8 mouse cellular contexts compared by ENCODE assay signal in the genomic region with DNA sequence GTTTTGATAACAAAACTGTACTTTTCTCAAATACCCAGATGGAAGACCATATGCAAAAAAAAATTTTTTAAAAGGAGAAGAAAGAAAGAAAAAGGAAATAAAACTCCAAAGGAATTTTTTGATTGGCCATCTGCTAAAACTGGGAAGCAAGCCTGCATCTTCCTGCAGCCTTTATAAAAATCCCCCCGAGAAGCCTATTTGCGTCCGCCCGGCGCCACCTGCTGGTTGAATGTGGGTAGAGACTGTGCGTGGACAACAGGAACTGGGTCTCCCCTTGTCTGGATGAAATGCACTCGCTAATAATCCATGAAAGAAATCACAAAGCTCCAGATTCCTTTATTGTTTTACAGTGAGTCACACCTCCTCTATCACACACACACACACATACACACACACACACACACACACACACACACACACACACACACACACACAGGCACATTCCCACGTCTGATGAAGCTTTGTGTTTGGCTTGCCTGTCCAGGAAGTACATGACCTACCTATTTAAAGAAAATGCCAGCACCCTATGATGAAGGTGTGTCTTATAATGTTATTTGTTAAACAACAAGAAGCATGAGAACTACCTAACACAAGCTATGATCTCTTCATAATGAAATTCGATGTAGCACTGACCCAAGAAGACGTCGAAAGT. TPM values are rescaled to one million over a fixed set of nuclear protein-coding genes. Genes with fewer than 3 reads are reported as not detected.
DNase-seq lines count a peak whose midpoint lies in the region; ATAC-seq and TF ChIP-seq lines count a peak whose summit lies in the region.

No protein-coding gene starts in this region.

- no peaks in the 10 kb centered on the region for H3K9me3 ChIP-seq in kidney, postnatal 0 days (replicated peaks; ENCODE audit: low read length)
- no peaks in the 10 kb centered on the region for H3K9me3 ChIP-seq in liver, embryonic 11.5 days (ENCODE audit: control insufficient read depth, low read length)

- peak; percentile 91 for TF ChIP-seq CTCF in kidney, postnatal 0 days (IDR thresholded peaks at IDR 0.05; ENCODE audit: low read depth)

- no peaks in the 10 kb centered on the region for H3K36me3 ChIP-seq in kidney, postnatal 0 days (ENCODE audit: insufficient read depth, low read length)
- H3K36me3 ChIP-seq in liver, embryonic 11.5 days (ENCODE audit: control insufficient read depth, insufficient read depth, low read length), result no peaks in the 10 kb centered on the region

- H3K4me1 ChIP-seq in kidney, postnatal 0 days (replicated peaks; ENCODE audit: insufficient read depth, low read length), result no peaks in the 10 kb centered on the region
- no peaks in the 10 kb centered on the region for H3K4me1 ChIP-seq in liver, embryonic 11.5 days (replicated peaks; ENCODE audit: control insufficient read depth, insufficient read depth, low read length)

- H3K4me2 ChIP-seq in kidney, postnatal 0 days (ENCODE audit: low read length), result no peak overlapping the region
- H3K4me2 ChIP-seq in liver, embryonic 11.5 days, result no peak overlapping the region

- H3K9ac ChIP-seq in kidney, postnatal 0 days (ENCODE audit: low read depth, low read length), result no peak overlapping the region
- no peak overlapping the region for H3K9ac ChIP-seq in liver, embryonic 11.5 days (ENCODE audit: low read depth, low read length)

- WGBS in kidney, postnatal 0 days, result 32% methylated on average over 11 of the region's 11 CpGs
- 32% methylated on average over 11 of the region's 11 CpGs for WGBS in liver, embryonic 11.5 days

- ATAC-seq in kidney, postnatal 0 days (replicated peaks; ENCODE audit: low FRiP score, low read depth), result 0 out of 2 replicates have a peak, but pooled peaks have one; percentile 46
- no peak for ATAC-seq in liver, embryonic 11.5 days (replicated peaks; ENCODE audit: low FRiP score)

- no peak overlapping the region for H3K4me3 ChIP-seq in kidney, postnatal 0 days (replicated peaks; ENCODE audit: low read depth, low read length)
- no peak overlapping the region for H3K4me3 ChIP-seq in liver, embryonic 11.5 days (ENCODE audit: low read depth, low read length)

- no peaks in the 10 kb centered on the region for H3K27me3 ChIP-seq in kidney, postnatal 0 days (ENCODE audit: insufficient read depth, low read length)
- no peaks in the 10 kb centered on the region for H3K27me3 ChIP-seq in liver, embryonic 11.5 days (replicated peaks; ENCODE audit: control insufficient read depth, insufficient read depth, low read length)

- DNase-seq in spleen, adult 18-20 months, result peak; percentile 31 to 74
- no peak for DNase-seq in spleen, adult 12 weeks (ENCODE audit: low spot score)
- DNase-seq in cerebellum, postnatal 25 days, result peak; percentile 86 to 94
- DNase-seq in gastrocnemius, postnatal 10 days, result peak; percentile 89
- peak; percentile 90 for DNase-seq in kidney, postnatal 0 days (ENCODE audit: low spot score)
- peak; percentile 74 for DNase-seq in liver, embryonic 11.5 days (ENCODE audit: low spot score)
- DNase-seq in ovary, adult 18-20 months (ENCODE audit: low spot score), result peak; percentile 31
- peak; percentile 64 for DNase-seq in thymus, postnatal 0 days (ENCODE audit: low spot score)

- no peak overlapping the region for H3K27ac ChIP-seq in kidney, postnatal 0 days
- H3K27ac ChIP-seq in liver, embryonic 11.5 days (ENCODE audit: low read depth, low read length), result no peak overlapping the region

RNA-seq across cellular contexts. Expression of a gene that starts 49.1 kb away (rescaled TPM):
- 1 to 10 TPM; 3.0 TPM for total RNA-seq in gastrocnemius, postnatal 10 days (2021)
- polyA plus RNA-seq in kidney, postnatal 0 days (2015; fragmentation: Nextera tagmentation; extraction: Ambion mirVana), result 1.2 and 1.5 TPM in 2 replicates
- 0.36 and 0.45 TPM in 2 replicates for polyA plus RNA-seq in liver, embryonic 11.5 days (2014; fragmentation: Nextera tagmentation; extraction: Ambion mirVana)
- polyA plus RNA-seq in thymus, postnatal 0 days (2015; fragmentation: Nextera tagmentation; extraction: Ambion mirVana), result 0.23 and 0.56 TPM in 2 replicates
